Mouse (Mus musculus) lung, adult 2 months (tissue): ENCODE measurements around the gene Mfsd12.

ENCODE experiments used
- CTCF ChIP-seq: fragments of 200-500 bp; IDR thresholded peaks from 2 replicates; pipeline ENCODE4 v1.5.1; 2011; ENCODE audit warnings: mild to moderate bottlenecking, low read length, control low read depth; ENCODE audit not compliant: insufficient read depth
- POLR2A ChIP-seq: fragments of 200-500 bp; IDR thresholded peaks from 2 replicates; pipeline ENCODE4 v1.6.1; 2011; ENCODE audit warnings: low read depth, mild to moderate bottlenecking, control low read depth, low read length, borderline replicate concordance; ENCODE audit errors: extremely low read depth

GRCm38 (mm10) chr10:81404082-81404481 is 46.8 kb downstream of the Mfsd12 start:
- TF ChIP-seq CTCF (no peak), POLR2A (no peak)
